Mouse (Mus musculus): ENCODE measurements around the gene Dst. TPM values are rescaled to one million over a fixed set of nuclear protein-coding genes. Genes with fewer than 3 reads are reported as not detected.

Dst gene
- total RNA-seq, 2 experiments from 2014 or later, result 0.37 to 0.71 TPM

DNA sequence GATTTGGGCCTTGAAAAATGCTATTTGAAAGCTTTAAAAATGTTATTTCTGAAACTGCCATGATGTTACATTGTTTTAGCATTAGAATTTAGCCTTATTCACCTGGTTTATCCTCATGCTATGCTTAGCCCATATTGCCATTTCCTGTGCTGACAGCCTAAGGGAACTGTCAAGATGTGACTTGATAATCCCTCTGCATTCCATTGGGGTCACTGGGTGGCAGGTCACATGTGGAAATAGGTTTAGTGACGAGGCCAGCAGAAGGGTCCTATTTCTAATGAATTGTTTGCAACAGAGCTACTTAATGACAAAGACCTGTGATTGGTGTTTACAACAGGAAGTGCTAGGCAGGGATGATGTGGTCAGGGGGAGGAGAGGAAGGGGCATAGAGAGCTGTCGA is 61.9 kb downstream of the Dst start:
- ATAC-seq (ENCODE audit: poor library complexity, severe bottlenecking), result no peak

DNA sequence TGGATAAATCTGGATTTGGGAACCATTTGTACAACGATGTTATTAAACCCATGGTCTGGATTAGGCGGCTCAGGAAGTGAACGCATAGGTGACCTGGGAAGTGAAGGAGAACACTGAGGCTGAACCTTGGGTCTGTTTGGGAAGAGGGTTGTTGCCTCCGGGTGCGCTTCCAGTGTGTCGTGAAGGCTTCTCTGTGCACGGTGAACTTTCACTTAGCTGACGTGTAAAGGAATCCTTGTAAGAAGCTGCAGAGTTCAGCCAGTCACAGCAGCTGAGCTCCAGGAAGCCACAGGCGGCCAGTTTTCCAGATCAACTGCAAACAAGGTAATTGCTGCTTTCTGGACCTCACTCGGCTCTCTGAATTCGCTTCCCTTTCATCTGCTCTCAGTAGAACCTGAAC is 66.4 kb downstream of the Dst start:
- no peak for ATAC-seq (ENCODE audit: poor library complexity, severe bottlenecking)

DNA sequence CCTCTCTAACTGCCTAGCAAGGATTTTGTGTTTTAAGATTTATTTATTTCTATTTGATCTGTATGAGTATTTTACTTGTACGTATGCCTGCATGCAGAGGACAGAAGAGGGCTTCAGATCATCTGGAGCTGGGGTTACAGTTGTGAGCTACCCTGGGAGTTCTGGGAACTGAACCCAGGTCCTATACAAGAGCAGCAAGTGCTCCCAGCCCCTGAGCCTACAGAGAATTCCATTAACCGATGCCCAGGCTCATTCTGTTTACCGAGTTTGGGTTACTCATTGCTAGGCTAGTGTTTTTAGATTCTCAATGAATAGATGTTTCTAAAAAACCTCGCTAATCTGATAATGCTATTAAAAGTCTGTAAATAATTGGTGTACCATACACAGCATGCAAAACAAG is 67.3 kb downstream of the Dst start:
- ATAC-seq (ENCODE audit: poor library complexity, severe bottlenecking), result no peak

DNA sequence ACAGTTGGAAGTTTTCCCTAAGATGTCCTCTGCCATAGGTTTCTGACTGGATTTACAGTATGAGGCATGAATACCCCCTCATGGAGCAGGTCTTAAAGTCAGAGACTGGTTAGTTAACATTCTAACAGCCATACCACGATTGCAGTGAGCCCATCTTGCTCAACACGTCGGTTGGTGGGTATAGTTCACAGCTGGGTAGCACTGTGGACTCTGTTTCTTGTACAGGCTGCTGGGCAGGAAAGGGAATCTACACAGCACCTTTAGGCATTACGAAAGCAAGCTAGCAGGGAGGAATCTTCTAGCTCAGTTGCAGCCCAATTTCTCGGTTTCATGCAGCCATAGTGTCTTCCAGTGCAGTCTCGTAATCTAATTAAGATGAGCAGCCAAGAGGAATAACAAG is 69.8 kb downstream of the Dst start:
- ATAC-seq (ENCODE audit: poor library complexity, severe bottlenecking), result no peak

DNA sequence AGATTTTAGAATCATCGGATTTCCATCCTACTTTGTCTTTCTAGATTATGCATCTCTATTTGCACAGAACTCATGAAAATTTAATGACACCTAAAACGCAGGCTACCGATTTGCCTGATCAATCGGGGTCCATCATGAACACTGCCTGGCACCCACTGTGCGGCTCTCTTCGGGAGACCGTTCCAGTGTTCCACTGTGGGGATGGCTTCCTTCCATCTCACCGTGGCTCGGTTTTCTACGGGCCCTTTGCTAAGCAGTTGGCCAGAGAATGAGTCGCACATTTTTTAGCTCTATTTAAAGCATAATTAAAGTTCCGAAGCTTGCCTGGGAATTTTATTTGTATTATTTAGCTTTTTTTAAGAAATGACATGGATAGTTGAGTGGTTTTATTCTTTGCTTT is 72.4 kb downstream of the Dst start:
- ATAC-seq (ENCODE audit: poor library complexity, severe bottlenecking), result no peak

DNA sequence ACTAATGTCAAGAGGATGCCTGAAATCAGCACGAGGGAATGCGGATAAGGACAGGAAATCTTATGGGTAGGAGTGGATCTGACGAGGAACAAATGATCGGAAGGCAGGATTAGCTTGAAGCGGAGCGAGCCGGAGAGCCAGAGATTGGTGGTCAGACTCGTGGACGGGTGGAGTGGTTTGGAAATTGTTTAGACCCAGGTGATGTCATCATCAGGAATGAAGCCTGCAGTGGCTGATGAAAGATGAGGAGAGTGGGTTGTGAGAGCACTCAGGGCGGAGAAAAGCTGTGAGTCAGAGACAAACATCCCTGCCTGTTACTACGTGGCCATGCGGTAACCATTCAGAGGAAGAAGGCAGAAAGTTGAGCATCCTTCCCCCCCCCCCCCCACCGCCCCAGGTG is 81.6 kb downstream of the Dst start:
- no peak for ATAC-seq (ENCODE audit: poor library complexity, severe bottlenecking)

DNA sequence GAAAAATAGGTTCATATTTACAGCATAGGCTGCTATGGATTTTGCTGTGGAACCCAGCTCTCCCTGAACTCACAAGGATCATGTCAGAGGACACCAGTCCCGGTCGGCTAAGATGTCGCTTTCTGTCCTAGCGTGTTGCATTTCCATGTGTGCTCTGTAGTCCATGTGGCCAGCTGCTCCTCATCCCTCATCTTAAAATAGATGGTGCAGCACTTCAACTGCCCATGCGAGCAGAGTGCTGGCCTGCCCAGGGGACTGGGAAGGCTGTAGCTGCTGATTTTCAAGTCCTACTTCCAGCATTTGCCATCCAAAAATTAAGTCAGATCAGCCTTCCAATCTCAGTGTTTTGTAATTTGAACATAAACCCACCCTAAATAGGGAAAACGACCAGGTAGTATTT is 83.0 kb downstream of the Dst start:
- ATAC-seq (ENCODE audit: poor library complexity, severe bottlenecking), result no peak

DNA sequence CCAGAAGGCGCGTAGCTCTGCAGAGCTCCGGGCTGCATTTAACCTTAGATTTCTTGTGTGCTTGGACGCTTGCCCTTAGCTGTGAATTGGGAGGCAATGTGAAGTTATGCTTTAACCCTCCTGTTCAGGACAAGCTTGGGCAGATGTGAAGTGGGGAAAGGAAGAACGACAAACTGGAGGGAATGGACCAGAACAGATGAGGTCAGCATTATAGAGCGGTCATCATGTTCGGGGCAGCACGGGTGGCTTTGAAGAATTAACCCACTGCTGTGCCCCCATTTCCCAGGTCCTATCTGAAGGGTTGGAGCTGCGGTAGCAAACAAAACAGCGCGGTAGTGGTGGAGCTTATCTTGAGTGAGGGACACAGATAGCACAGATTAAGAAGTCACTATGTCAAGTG is 84.8 kb downstream of the Dst start:
- ATAC-seq (ENCODE audit: poor library complexity, severe bottlenecking), result no peak

DNA sequence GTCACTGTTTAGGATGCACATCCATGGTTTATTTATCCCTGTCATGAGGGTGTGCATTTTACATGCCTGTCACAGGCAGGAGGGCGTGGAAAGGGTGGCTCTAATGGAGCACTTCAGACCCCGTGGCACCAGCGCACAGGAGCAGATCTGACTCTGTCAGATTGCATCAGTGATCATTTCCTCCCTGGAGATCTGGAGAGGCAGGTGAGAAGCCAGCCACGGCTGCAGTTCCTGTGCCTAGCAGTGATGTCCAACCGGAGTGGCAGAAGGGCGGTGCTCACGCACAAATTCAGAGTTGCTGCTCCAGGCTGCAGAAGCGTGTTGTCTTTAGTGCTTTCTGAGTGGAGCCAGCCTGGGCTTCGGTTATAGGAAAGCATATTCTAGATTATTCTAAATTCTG is 86.2 kb downstream of the Dst start:
- ATAC-seq (ENCODE audit: poor library complexity, severe bottlenecking), result no peak

DNA sequence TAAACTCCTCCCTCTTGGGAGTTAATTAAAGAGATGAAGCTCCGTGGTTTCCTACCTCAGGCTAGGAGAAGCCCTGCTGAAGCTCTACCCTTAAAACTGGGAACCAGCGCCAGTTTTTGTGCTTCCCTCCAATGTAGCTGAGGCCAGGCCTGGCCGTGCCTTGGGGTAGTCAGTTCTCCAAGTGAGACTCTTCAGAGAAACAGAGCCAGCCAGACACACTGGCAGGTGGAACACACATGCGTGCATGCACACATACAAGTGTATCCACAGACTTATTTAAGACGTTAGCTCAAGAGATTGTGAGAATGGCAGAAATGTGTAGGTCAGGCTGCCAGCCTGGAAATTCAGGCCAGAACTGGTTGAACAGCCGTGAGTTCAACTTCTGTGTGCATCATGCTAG is 87.4 kb downstream of the Dst start:
- no peak for ATAC-seq (ENCODE audit: poor library complexity, severe bottlenecking)

DNA sequence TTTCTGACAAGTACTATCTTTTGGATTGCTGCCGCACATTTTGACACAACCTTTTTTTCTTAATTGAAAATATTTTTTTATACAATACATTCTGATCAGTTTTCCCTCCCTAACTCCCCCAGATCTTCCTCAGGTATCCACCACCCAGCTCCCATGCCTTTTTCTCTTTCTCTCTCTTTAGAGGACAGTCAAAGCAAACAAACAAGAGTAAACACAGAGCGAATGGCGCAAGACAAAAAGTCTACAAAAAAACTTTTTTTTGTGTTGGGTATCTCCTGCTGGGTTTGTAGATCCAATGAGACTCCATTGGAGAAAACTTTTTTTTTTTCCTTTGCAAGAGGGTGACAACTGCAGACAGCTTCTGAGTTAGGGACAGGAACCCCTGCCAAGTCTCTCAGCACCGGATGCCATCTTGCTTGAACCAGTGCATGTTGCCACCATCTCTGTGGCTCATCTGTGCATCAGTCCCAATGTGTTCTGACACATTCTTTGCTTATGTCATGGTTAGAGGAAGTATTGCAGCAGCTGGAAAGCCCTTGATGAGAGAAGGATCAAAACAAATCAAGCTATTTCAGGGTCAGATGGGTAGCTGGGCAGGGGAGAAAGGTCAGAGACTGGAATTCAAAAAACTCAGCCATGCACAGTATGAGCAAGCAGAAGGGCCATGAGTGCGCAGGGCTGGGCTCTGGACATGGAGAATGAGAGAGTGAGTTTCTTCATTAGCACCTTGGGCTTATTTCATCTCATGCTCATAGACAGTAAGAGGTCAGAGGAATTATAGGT is 88.3 kb downstream of the Dst start:
- no peak for ATAC-seq (ENCODE audit: poor library complexity, severe bottlenecking)

DNA sequence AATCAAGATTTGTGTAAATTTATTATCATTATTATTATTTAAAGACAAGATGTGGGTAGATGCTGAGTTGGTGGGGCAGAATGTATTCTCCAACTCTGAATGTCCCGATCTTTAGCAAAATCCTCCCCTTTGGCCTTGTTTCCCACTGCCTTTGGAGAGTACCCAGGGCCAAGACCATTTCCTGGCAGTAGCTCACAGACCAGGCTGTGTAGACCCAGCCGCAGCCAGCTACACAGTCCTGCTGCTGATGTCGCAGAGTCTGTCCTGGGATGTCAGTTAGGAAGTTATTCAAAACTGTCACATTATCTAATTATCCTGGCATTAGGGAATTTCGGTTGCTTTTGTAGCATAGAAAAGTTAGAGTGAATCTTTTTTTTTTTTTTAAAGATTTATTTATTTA is 94.3 kb downstream of the Dst start:
- no peak for ATAC-seq (ENCODE audit: poor library complexity, severe bottlenecking)

DNA sequence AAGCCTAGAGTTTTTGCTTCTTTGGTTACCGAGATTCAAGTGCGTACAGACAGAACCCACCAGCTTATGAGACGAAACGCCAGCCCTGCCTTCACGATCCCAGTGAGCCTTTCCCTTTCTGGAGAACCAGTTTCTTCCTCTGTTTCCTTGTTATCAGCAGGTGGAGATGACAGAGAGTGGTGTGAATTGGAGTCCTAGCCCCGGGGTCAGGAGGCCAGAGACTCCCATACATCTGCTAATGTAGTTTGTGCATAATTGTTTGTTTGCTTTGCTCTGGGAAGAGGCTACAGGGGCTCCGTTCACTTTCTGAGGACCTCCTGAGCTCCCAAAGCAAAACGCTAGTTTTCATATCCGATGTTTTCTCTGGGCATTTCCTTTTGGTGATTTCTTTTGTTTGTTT is 94.9 kb downstream of the Dst start:
- ATAC-seq (ENCODE audit: poor library complexity, severe bottlenecking), result no peak

DNA sequence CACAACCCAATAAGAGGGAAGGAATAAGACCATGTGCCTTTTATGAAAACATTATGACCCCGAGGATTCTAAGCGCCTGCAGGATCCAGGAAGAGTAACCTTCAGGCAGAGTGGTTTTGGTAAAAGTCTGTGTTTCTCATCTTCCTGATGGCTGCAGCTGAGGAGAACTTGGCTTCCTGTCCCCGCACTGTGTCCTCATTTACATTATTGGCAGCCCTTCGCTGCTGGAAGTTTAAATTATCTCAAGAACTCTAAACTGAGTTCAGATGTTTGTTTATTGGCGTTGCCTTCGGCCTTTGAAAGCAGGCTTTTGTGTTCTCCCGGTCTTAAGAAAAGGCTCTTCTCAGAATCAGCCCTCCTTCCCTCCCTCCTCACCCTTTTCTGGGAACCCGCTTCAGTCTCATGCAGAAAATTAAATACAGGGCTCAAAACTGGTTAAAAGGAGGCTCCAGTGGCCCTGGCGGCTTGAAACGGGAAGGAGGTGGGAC is 97.3 kb downstream of the Dst start:
- no peak for ATAC-seq (ENCODE audit: poor library complexity, severe bottlenecking)

DNA sequence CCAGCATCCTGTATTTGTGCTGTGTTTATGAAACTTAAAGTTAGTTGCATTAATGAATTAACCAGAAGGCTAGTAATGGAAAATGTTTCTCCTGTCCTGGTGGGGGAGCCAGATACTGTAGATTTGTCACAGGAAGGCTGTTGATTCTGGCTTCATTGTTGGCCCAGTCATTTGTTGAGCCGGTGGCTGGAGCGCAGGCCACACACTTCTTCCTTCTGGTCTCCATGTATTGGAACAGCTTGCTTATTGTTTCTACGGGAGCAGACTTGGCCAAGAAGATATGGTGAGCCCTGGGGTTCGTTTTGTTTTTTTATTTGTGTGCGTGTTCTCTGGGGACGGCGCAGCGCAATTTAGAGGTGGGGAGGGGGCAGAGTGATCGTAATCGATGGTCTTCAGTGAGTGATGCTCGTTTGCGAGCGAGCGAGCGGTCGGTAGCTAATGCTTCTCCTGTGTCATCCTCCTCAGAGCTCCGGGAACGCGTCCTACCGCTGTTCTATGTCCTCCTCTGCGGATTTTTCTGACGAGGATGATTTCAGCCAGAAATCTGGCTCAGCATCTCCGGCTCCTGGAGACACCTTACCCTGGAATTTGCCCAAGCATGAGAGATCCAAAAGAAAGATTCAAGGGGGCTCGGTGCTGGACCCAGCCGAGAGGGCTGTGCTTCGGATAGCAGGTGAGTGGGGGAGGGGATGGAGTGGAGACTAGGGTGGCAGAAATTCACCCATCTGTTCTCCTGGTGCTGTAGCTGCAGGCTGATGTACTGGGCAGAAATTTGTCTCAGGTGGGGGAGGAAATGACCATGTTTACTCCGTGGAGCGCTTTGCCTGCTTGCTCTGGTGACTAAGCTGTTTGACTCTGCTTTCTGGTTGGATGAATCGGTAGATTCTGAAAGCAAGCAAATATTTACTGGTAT is 98.0 kb downstream of the Dst start:
- peak; percentile 30 for ATAC-seq (ENCODE audit: poor library complexity, severe bottlenecking)

DNA sequence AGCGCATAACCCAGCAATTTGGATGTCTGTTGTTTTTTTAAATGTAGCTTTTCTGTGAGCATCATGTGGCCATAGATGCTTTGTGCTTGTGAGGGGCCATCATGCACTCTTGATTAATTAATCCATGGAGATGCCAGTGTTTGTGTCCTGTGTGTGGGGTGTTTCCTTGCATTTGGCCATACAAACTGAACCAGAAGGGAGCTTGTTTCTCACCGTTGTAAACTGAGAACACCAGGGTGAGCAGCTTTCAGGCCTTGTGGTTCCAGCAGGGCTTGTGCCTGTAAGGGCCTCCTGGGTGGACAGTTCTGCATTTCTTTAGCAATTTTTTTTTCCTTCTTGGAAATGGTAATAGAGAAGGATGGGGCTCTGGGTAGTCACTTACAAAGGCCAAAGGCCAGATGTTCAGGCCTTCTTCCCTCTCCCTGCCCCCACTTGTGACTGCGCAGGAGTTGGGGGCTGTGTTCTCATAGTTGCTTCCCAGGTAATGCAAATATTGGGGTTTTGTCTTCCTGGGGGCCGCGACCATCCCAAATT is 98.9 kb downstream of the Dst start:
- ATAC-seq (ENCODE audit: poor library complexity, severe bottlenecking), result no peak

DNA sequence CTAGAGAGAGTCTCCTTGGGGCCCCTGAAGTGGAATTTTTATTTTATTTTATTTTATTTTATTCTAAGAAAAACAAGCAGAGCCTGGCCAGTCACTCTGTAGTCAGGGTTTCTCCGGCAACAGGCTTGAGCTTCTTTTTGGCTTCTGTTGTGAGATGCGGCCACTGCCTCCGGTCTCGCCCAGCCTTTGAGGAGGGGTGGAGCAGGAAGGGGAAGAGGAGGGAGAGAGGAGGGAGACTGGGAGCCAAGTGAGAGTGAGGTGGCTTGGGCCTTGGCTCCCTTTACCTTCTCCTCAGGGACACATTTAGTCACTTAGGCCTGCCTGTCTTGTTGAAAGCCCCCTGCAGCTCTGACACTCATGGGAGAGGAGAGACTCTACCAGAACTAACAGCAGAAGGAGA is 99.4 kb downstream of the Dst start:
- ATAC-seq (ENCODE audit: poor library complexity, severe bottlenecking), result no peak

DNA sequence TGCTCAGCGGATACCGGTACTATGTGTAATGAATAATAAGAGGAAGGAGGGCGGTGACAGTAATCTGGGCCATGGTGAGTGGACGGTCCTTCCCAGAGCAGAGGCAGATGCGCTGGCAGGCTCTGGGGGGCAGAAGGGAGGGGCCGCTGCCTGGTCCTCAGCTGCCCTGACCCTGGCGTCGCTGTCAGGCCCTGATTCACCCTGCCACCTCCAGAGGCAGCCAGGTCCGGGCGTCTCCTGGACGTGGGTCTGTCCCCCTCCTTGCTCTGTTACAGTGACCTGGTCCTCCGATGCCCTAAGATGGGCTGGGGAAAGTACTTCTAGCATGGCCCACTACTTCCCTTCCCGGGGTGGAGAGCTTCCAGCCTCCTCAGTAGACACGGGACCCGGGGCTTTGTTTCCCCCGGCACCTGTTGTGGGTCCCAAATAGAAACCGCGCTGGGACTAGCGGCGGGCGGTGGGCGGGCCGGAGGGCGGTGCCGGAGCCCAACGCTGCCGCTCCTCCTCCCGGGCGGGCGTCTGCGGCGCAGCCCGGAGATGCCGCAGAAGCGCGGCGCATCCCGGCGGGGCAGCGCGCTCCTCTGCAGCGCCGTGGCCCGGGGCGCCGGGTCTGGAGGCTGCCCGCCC is 103.1 kb downstream of the Dst start:
- ATAC-seq (ENCODE audit: poor library complexity, severe bottlenecking), result peak; percentile 88

DNA sequence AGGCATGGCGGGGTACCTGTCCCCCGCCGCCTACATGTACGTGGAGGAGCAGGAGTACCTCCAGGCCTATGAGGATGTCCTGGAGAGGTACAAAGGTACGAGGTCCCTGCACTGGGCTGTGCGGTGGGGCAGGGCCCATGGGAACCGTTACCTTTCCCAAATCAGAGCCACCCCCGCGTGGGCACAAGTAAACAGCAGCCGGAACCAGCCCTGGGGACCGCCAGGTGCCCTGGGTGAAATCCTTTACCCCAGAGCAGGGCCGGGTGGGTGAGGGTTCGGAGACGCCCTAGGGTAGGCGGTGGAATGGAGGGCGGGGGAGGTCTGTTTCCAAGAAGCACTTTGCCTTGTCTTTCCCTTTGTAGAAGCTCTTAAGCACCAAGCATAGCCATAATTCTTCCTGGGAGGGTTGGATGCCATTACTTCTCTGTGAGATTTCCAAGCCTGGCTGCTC is 103.8 kb downstream of the Dst start:
- ATAC-seq (ENCODE audit: poor library complexity, severe bottlenecking), result no peak

DNA sequence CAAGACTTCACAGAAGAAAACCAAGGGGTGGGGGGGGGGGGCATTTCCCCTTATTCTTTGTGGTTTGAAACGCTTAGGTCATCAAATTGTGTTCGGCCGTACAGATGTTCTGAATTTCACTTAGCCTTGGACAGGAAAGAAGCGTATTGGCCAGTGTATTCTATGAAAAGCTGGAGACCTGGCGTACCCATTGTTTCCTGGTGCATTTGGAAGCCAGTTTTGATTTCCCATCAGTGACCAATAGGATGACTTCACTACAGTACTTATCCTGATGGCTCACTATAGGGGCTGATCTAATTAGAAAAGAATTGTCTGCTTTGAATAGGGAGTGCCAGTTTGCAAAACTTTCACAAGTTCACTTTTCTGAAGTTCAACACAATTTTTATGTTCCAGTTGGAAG is 105.5 kb downstream of the Dst start:
- no peak for ATAC-seq (ENCODE audit: poor library complexity, severe bottlenecking)

DNA sequence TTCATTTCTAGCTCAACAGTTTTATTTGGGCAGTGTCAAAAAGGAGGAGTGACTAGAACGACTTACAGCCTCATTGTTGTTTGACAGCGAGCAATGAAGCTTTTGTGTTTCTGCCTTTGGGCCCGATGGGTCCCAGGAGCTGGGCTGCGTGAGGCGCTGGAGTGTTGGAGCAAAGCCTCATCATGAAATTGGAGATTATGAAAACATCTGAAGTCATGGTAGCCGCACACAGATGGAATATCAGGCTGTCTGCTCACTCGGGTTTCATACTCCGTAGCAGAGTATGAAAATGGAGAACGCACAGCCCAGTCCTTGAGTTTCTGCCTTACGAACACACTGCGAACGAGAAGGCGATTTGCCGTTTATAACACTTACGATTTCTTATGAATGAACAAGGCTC is 108.8 kb downstream of the Dst start:
- ATAC-seq (ENCODE audit: poor library complexity, severe bottlenecking), result no peak

Measured in megakaryocyte, adult 5-6 weeks (primary cell).